Mouse (Mus musculus): ENCODE measurements at regions not wholly inside any gene's neighbourhood (a gene's known extent, or its start where the extent isn't known, plus 50 kb on each side); places are given as distances from the start of the nearest gene placed in this dataset.

DNA sequence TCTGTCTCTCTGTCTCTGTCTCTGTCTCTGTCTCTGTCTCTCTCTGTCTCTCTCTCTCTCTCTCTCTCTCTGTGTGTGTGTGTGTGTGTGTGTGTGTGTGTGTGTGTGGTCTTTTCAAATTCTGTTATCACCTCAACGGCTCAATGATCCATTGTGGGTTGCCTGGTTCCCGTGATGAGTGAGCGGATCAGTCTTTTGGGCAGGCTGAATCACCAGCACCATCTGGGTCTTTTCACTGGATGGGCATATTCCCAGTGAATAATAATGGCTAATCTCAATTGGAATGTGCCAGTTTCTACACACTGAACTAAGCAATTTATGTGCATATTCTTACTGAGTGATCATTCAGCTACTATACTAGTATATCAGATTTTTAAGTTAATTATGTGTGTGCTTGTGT lies 216.4 kb downstream of the Lmx1a start:
- H3K27me3 ChIP-seq: no peaks in the 10 kb centered on the region
- H3K36me3 ChIP-seq: no peaks in the 10 kb centered on the region
- no peaks in the 10 kb centered on the region for H3K9me3 ChIP-seq
- no peak overlapping the region for H3K27ac ChIP-seq (replicated peaks)
- ATAC-seq (replicated peaks): peak; percentile 46; the same call in 1 of the 2 replicates
- no peak overlapping the region for H3K4me3 ChIP-seq
- H3K9ac ChIP-seq (replicated peaks): no peak overlapping the region
- H3K4me1 ChIP-seq: no peaks in the 10 kb centered on the region
- H3K4me2 ChIP-seq (replicated peaks): no peak overlapping the region
- 25% methylated on average over 3 of the region's 3 CpGs for WGBS

GRCm38 (mm10) chr1:167912074-167912473 lies 223.0 kb downstream of the Lmx1a start:
- Histone ChIP-seq H3K4me1 (no peaks in the 10 kb centered on the region), H3K4me3 (no peak overlapping the region), H3K9me3 (no peaks in the 10 kb centered on the region), H3K9ac (replicated peaks) (no peak overlapping the region), H3K27ac (replicated peaks) (no peak overlapping the region), H3K36me3 (no peaks in the 10 kb centered on the region), H3K4me2 (replicated peaks) (no peak overlapping the region), H3K27me3 (no peaks in the 10 kb centered on the region)
- WGBS: 86% methylated on average over 3 of the region's 3 CpGs
- no peak for ATAC-seq (replicated peaks)

DNA sequence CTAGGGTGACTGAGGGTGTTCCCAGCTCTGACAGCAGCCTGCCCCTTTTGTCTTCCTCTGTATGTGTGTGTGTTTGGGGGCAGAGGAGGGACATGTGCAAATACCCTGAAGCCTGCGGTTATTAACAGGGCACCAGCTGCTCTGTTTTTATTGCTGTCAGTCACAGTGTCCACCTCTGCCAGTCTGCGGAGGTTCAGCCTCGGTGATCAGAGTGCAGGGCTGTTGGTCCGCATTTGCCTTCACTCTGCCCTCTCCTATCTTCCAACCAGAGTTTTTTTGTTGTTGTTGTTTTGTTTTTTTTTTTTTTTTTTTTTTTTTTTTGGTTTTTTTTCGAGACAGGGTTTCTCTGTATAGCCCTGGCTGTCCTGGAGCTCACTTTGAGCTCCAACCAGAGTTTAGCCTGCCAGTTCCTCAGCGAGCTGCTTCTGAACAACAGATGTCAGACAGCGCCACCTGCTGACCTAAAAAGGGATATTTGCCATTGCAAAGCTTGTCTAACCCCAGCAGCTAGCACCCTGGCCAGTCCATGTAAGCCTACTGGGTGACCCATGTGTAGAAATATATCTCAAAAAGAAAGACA lies 226.0 kb downstream of the Lmx1a start:
- 22% methylated on average over 6 of the region's 7 CpGs for WGBS
- H3K4me3 ChIP-seq: no peak overlapping the region
- no peak overlapping the region for H3K4me2 ChIP-seq (replicated peaks)
- no peaks in the 10 kb centered on the region for H3K9me3 ChIP-seq
- H3K36me3 ChIP-seq: no peaks in the 10 kb centered on the region
- H3K27me3 ChIP-seq: no peaks in the 10 kb centered on the region
- H3K27ac ChIP-seq (replicated peaks): no peak overlapping the region
- peak; percentile 82 for ATAC-seq (replicated peaks)
- H3K9ac ChIP-seq (replicated peaks): no peak overlapping the region
- H3K4me1 ChIP-seq: no peaks in the 10 kb centered on the region

GRCm38 (mm10) chr1:167915578-167916275 lies 226.7 kb downstream of the Lmx1a start:
- 56% methylated on average over 6 of the region's 6 CpGs for WGBS

DNA sequence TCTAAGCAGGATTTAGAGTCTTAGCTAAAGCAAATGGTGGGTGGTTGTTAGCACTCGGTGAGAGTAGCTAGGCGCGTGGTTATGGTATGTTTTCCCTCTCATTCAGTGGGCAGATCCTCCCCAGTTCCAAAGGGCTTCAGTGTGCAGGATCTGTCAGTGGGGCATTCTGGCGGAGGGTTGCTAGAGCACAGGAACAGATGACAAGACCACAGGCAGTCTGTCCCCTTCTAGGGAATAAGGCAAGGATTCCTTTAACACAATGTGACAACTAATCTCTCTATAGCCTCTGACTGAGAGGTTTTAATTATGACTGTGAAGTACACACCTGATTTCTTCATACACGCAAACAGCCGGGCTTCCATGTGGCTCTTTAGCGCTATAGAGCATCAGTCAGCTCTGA lies 233.9 kb downstream of the Lmx1a start:
- no peaks in the 10 kb centered on the region for H3K9me3 ChIP-seq
- H3K4me1 ChIP-seq: no peaks in the 10 kb centered on the region
- no peak overlapping the region for H3K4me3 ChIP-seq
- WGBS: 85% methylated on average over 7 of the region's 7 CpGs
- H3K36me3 ChIP-seq: no peaks in the 10 kb centered on the region
- H3K4me2 ChIP-seq (replicated peaks): no peak overlapping the region
- H3K27ac ChIP-seq (replicated peaks): no peak overlapping the region
- H3K9ac ChIP-seq (replicated peaks): no peak overlapping the region
- no peaks in the 10 kb centered on the region for H3K27me3 ChIP-seq
- ATAC-seq (replicated peaks): no peak

More at GRCm38 (mm10) chr1:167915578-167916275, 226.7 kb downstream of the Lmx1a start:
- Histone ChIP-seq H3K27me3 (no peaks in the 10 kb centered on the region), H3K9ac (replicated peaks) (no peak overlapping the region), H3K4me1 (no peaks in the 10 kb centered on the region), H3K9me3 (no peaks in the 10 kb centered on the region), H3K4me3 (no peak overlapping the region), H3K4me2 (replicated peaks) (no peak overlapping the region), H3K27ac (replicated peaks) (no peak overlapping the region), H3K36me3 (no peaks in the 10 kb centered on the region)
- peak; percentile 35; the same call in 1 of the 2 replicates for ATAC-seq (replicated peaks)

GRCm38 (mm10) chr1:167928060-167928467 lies 239.0 kb downstream of the Lmx1a start:
- H3K4me1 ChIP-seq: peaks cover 12% of the 10 kb centered on the region
- no peaks in the 10 kb centered on the region for H3K9me3 ChIP-seq
- H3K9ac ChIP-seq (replicated peaks): no peak overlapping the region
- WGBS: 13% methylated on average over 4 of the region's 4 CpGs
- H3K4me2 ChIP-seq (replicated peaks): no peak overlapping the region
- no peak overlapping the region for H3K27ac ChIP-seq (replicated peaks)
- H3K4me3 ChIP-seq: no peak overlapping the region
- 0 out of 2 replicates have a peak, but pooled peaks have one; percentile 18 for ATAC-seq (replicated peaks)
- no peaks in the 10 kb centered on the region for H3K36me3 ChIP-seq
- H3K27me3 ChIP-seq: no peaks in the 10 kb centered on the region

DNA sequence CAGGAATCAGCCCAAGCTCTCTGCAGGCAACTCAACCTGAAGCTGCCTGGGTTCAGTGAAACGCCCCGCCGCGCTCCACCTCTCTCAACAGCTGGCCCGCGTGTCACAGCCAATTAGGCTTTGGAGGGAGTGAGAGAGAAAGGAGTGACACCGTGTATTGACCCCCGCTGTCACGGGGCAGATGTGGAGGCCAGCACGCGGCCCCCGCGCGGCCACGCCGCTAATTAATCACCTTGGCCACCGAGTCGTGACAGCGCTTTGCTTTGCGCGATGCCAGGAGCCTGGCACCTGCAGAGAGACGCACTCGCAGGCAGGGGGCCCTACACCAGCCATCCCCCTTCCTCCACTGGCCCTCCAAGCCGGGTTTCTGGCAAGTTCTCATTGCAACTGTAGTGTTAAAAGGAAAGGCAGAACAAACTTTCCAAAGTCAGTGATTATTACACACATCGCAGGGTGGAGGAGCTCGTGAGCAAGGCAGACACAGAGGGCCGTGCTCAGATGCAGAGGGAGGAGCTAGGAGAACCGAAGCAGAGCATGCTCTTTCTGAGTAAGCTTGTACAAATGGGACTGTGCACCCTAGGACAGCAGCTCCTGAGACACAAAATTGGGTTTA lies 240.8 kb downstream of the Lmx1a start:
- H3K4me2 ChIP-seq (replicated peaks): peak overlapping the region; percentile 45
- H3K27ac ChIP-seq (replicated peaks): no peak overlapping the region
- H3K27me3 ChIP-seq: no peaks in the 10 kb centered on the region
- peak overlapping the region; percentile 21 for H3K4me3 ChIP-seq
- no peaks in the 10 kb centered on the region for H3K9me3 ChIP-seq
- no peaks in the 10 kb centered on the region for H3K36me3 ChIP-seq
- H3K4me1 ChIP-seq: peaks cover 12% of the 10 kb centered on the region
- no peak overlapping the region for H3K9ac ChIP-seq (replicated peaks)
- peak; percentile 68 for ATAC-seq (replicated peaks)
- 6% methylated on average over 28 of the region's 28 CpGs for WGBS

DNA sequence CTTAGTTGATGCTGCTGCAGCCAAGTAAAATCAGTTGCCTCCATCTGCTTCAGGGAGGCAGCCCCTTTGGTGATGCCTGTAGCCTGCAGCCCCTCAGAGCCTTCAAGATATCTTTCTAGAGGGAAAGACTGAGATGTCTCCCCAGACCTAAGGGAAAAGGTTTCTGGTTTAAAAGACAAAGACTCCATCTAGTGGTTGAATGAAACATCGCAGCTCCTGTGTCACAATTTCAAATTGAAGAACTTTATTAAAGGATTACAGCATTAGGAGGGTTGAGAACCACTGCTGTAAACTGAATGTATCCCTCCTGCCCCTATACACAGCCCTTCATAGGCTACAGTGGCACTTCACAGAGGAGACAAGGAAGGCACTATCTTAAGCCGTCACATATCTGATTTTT lies 243.1 kb downstream of the Lmx1a start:
- Histone ChIP-seq H3K4me3 (no peak overlapping the region), H3K27ac (replicated peaks) (no peak overlapping the region), H3K9ac (replicated peaks) (no peak overlapping the region), H3K27me3 (no peaks in the 10 kb centered on the region), H3K4me2 (replicated peaks) (no peak overlapping the region), H3K9me3 (no peaks in the 10 kb centered on the region), H3K36me3 (no peaks in the 10 kb centered on the region), H3K4me1 (peaks cover 12% of the 10 kb centered on the region)
- WGBS: 31% methylated on average over 2 of the region's 2 CpGs
- ATAC-seq (replicated peaks): peak; percentile 46; the same call in 1 of the 2 replicates

DNA sequence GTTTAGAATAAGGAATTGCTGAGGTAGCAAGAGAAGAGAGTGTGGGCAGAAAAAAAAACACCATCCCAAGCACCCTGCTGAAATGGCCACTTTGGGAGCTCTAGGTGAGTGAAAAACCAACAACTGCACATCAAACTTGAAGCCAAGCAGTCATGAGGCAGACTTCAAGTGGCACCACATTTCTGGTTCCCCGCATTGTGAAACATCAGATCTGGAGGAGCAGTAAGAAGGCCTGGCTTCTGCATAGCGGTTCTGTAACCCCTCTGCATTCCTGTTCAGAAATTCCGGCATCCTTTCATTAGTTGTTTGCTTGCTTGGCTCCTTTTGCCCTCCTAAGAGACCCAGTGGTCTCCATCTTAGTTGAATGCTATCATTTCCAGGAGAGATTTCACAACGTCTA lies 247.7 kb downstream of the Lmx1a start:
- Histone ChIP-seq H3K9me3 (no peaks in the 10 kb centered on the region), H3K4me1 (no peaks in the 10 kb centered on the region), H3K27ac (replicated peaks) (no peak overlapping the region), H3K27me3 (no peaks in the 10 kb centered on the region), H3K4me2 (replicated peaks) (no peak overlapping the region), H3K9ac (replicated peaks) (no peak overlapping the region), H3K36me3 (no peaks in the 10 kb centered on the region), H3K4me3 (no peak overlapping the region)
- 86% methylated on average over 4 of the region's 4 CpGs for WGBS
- ATAC-seq (replicated peaks): no peak

DNA sequence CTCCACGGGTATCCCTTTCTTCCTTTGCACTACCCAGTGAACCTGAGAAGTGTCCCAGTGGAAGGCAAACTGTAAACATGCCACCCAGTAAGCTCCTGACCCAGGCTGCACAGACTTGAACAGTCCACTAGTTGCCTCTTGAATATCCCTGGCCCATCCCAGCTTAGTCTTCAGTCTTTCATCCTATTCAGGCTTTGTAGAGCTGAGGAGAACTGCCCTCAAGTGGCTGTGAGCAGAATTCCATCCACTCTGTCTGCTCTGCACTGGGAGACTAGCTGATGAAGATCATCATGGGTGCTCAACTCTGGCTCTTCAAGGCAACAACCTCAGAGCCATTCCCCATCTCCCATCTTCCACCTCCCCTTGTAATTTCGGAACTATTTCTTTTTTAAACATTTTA lies 249.1 kb downstream of the Lmx1a start:
- H3K4me3 ChIP-seq: no peak overlapping the region
- H3K36me3 ChIP-seq: no peaks in the 10 kb centered on the region
- H3K4me2 ChIP-seq (replicated peaks): no peak overlapping the region
- no peaks in the 10 kb centered on the region for H3K9me3 ChIP-seq
- 77% methylated on average over 2 of the region's 2 CpGs for WGBS
- no peak for ATAC-seq (replicated peaks)
- no peaks in the 10 kb centered on the region for H3K27me3 ChIP-seq
- H3K9ac ChIP-seq (replicated peaks): no peak overlapping the region
- H3K4me1 ChIP-seq: peaks cover 8% of the 10 kb centered on the region; the same call in 1 of the 2 replicates
- H3K27ac ChIP-seq (replicated peaks): no peak overlapping the region

DNA sequence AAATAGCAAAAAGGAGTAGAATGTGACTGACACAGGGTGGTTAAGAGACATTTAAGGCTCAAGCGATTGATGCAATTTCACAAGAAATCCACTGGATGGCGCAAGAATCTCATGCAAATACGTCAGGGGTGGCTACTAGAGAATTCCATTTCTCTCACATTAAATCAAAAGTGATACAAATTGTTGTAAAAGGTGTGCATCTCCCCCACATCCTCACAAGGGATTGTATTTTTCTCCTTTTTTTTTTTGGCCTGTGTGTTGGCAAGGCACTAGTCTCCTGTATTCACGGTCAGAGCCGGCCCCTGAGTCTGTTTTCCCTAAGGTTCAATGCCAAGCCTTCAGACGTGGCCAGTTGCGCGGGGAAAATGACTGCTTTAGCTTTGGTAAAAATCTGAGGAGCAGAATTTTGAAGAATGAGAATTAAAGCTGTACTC lies 253.0 kb downstream of the Lmx1a start:
- Histone ChIP-seq H3K4me3 (no peak overlapping the region), H3K36me3 (no peaks in the 10 kb centered on the region), H3K9me3 (no peaks in the 10 kb centered on the region), H3K27ac (replicated peaks) (no peak overlapping the region), H3K4me1 (peaks cover 18% of the 10 kb centered on the region), H3K9ac (replicated peaks) (no peak overlapping the region), H3K4me2 (replicated peaks) (peak overlapping the region; percentile 20), H3K27me3 (no peaks in the 10 kb centered on the region)
- 31% methylated on average over 8 of the region's 8 CpGs for WGBS
- ATAC-seq (replicated peaks): peak; percentile 66; the same call in 1 of the 2 replicates

DNA sequence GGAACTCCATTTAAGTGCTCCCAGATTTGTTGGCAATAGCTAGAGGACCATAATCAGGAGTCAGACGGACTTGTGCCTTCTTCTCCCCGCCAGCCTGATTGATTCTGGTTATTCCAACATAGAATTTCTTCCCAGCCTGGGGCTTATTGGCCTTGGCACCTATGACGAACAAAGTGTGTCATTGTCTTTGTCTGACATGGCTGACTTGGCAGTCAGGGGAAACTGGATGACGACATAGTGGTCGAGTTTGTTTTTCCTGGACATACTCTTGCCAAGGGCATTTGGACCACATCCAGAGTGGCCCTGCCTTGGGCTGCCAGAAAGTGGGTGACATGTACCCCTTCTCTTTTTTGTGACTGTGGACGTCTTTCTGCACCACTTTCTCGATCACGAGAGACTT lies 254.1 kb downstream of the Lmx1a start:
- Histone ChIP-seq H3K9me3 (no peaks in the 10 kb centered on the region), H3K9ac (replicated peaks) (no peak overlapping the region), H3K4me3 (no peak overlapping the region), H3K4me1 (peaks cover 24% of the 10 kb centered on the region), H3K36me3 (no peaks in the 10 kb centered on the region), H3K27me3 (no peaks in the 10 kb centered on the region), H3K27ac (replicated peaks) (no peak overlapping the region), H3K4me2 (replicated peaks) (no peak overlapping the region)
- 48% methylated on average over 8 of the region's 8 CpGs for WGBS
- no peak for ATAC-seq (replicated peaks)

Measured in forebrain, embryonic 15.5 days (tissue).